Mouse (Mus musculus) heart, postnatal 10 days (tissue): ENCODE results near the gene Sh2d3c. TPM values are rescaled to one million over a fixed set of nuclear protein-coding genes. Genes with fewer than 3 reads are reported as not detected.

Experiments used
- DNase-seq, 2 experiments: peaks; one replicate each; pipeline ENCODE4 v3.0.0; 2021
- intact Hi-C: fragments of 180-260 bp; cut with DNase I; formaldehyde crosslinking; loops from one replicate; pipeline ENCODE4 v1.15.1; 2025
- microRNA-seq, 2 experiments: library from miRNA; unstranded; fragments of <30 nt; microRNA quantifications; one replicate each; pipeline ENCODE4 v1.2.0; 2022
- total RNA-seq, 2 experiments: library from RNA; stranded (reverse); gene quantifications; 2 replicates each; pipeline ENCODE4 v1.2.3; 2021

Sh2d3c gene
- total RNA-seq, 2 experiments from 2014 or later, result 45.3 to 47.1 TPM

DNA sequence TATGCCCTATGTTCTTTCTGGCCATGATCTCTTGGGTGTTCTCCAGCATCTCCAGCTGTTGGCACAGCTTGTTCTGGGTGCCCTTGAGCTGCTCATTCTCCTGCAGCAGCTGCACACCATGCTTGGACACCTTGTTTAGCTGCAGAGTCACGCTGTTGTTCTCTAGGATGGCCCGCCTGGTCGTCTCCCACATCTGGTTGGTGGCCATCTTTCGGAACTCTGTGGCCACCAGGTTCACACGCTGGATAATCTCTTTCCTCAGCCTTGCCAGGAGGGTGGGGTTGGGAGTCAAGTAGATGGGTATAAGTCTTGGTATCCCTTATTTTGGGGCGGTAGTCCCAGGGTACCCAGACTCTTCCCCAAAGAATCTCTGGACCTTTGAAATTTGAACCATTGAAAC, 58.9 kb downstream of the Sh2d3c start:
- intact Hi-C loops, result loop anchor here (1.0 to 5.0 kb wide), 2 partner anchors 78 to 148 kb away; no protein-coding TSS in a partner anchor
- no peak for DNase-seq

DNA sequence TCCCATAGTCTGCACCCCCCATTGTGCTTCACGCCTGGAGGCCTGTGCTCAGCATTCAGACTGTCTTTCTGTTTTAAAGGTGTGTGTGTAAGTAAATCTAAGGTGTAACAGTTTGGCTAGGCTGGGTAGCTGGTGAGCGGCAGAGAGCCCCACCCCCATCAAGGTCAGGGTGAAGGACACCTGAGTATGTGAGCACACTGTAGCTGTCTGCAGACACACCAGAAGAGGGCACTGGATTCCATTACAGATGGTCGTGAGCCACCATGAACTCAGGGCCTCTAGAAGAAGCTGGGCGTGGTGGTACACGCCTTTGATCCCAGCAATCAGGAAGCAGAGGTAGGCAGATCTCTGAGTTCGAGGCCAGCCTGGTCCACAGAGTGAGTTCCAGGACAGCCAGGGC, 60.9 kb downstream of the Sh2d3c start:
- intact Hi-C loops, result no loop called here
- no peak for DNase-seq

DNA sequence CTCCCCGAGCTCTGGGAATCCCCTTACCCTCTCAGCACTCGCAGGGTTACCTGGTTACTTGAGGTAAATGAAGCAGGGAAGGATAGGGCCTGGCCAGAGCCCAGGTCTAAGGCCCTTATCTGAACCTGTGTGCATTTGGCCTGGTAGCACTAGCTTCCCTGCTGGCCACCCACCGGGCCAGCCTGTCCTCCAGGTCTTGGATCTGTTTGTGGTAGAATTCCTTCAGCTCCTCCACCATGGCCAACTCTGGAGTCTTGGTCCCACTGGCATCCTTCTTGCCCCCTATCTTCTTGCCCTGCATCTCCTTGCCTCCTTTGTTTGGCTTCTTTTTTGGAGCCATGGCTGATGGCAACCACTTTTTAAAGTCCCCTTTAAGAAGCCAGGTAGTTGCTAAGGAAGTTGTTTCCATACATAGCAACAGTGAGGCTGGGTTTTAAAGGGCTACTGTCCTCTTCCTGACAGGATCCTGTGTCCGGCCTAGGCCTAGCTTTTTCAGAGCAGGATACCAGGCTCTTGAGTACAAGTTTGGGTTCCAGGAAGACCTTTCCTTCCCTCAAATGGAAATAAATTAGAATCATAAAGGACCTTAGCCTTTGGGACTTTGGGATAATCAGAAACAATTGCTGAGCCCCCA, 63.3 kb downstream of the Sh2d3c start, which contains the start of gene Cfap157:
Gene Cfap157 (minus strand): TSS at position 381 of the 634 bp plus-strand sequence.
- DNase-seq, result peak; percentile 66 to 72
- intact Hi-C loops, result no loop called here

DNA sequence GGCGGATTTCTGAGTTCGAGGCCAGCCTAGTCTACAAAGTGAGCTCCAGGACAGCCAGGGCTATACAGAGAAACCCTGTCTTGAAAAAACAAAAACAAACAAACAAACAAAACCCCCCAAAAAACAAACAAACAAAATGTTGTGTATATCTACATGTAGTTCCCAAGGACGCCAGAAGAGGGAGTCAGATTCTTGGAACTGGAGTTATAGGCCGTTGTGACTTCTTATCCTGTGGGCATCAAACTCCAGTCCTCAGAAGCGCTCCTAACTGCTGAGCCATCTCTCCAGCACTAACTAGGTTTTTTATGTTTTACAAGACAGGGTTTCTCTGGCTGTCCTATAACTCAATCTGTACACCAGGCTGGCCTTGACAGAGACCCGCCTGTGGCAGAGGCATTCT, 66.3 kb downstream of the Sh2d3c start:
- intact Hi-C loops, result no loop called here
- DNase-seq, result peak in 1 of 2 experiments; percentile 39

DNA sequence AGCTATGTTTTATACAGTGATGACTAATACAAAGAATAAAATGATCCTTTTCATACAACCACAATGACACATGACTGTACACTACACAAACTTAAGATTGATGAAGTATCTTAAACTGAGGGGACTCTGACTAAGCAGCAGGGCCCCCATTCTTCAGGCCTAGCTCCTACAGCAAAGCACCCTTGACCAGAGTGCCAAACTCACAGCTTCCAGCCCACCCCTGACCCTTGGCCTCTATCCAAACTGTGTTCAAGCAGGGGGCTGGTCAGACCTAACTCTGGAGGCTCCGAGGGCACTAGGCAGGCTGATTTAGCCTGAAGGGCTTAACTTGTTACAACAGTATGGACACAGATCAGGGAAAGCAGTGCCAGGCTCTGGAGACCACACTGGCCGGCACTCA, 67.7 kb downstream of the Sh2d3c start:
- intact Hi-C loops, result no loop called here
- no peak for DNase-seq

GRCm38 (mm10) chr2:32791297-32791696, 70.4 kb downstream of the Sh2d3c start:
- intact Hi-C loops, result loop anchor here (5.0 kb wide), 1 partner anchor 131 kb away; no protein-coding TSS in a partner anchor
- DNase-seq, result peak; percentile 67 to 68

GRCm38 (mm10) chr2:32795748-32796418, 75.0 kb downstream of the Sh2d3c start:
- DNase-seq, result no peak
- intact Hi-C loops, result no loop called here

GRCm38 (mm10) chr2:32798251-32798962, 77.6 kb downstream of the Sh2d3c start:
- intact Hi-C loops, result no loop called here
- no peak for DNase-seq

Small RNA genes within 50 kb of the gene (microRNA-seq; reads per million reads assigned to microRNA genes)
- gene Gm47291 (0 reads per million in 2 experiments), gene Mir2861 (0 reads per million in 2 experiments), gene Mir3960 (0 to 0.24 reads per million in 2 experiments), gene Mir8093 (0.24 to 0.70 reads per million in 2 experiments)

Other genes with a start within 250 kb of the Sh2d3c start
- gene Fam102a, start 185.7 kb upstream of the Sh2d3c start, total RNA-seq, result 10 to 100 TPM in 1 of 2 experiments, 1 to 10 TPM in 1; 9.7 to 13.0 TPM
- 10 to 100 TPM; 31.2 to 32.6 TPM for gene Dpm2, start 150.2 kb upstream of the Sh2d3c start, total RNA-seq
- gene Pip5kl1, start 146.3 kb upstream of the Sh2d3c start, total RNA-seq, result not detected
- gene 9430097D07Rik, start 145.4 kb upstream of the Sh2d3c start, total RNA-seq, result not detected
- gene St6galnac4, start 134.0 kb upstream of the Sh2d3c start, total RNA-seq, result 10 to 100 TPM; 29.3 to 31.8 TPM
- 100 to 1,000 TPM in 1 of 2 experiments, 10 to 100 TPM in 1; 87.9 to 103 TPM for gene St6galnac6, start 121.3 kb upstream of the Sh2d3c start, total RNA-seq
- 100 to 1,000 TPM; 522 to 538 TPM for gene Ak1, start 99.3 kb upstream of the Sh2d3c start, total RNA-seq
- 100 to 1,000 TPM; 152 to 166 TPM for gene Eng, start 74.5 kb upstream of the Sh2d3c start, total RNA-seq
- 10 to 100 TPM in 1 of 2 experiments, 1 to 10 TPM in 1; 9.9 to 11.7 TPM for gene Fpgs, start 16.9 kb upstream of the Sh2d3c start, total RNA-seq
- 10 to 100 TPM; 35.4 to 37.6 TPM for gene Cdk9, start 8.0 kb upstream of the Sh2d3c start, total RNA-seq
- gene 6330409D20Rik, start 20.0 kb downstream of the Sh2d3c start, total RNA-seq, result not detected
- 10 to 100 TPM; 14.4 to 16.4 TPM for gene Tor2a, start 36.2 kb downstream of the Sh2d3c start, total RNA-seq
- gene Ttc16, start 54.6 kb downstream of the Sh2d3c start, total RNA-seq, result not detected
- gene Ptrh1, start 54.7 kb downstream of the Sh2d3c start, total RNA-seq, result 1 to 10 TPM; 1.7 to 3.3 TPM
- gene Cfap157, start 63.4 kb downstream of the Sh2d3c start, total RNA-seq, result under 1 TPM in 1 of 2 experiments, not detected in 1; 0.14 TPM
- 10 to 100 TPM; 25.4 to 25.7 TPM for gene Stxbp1, start 126.2 kb downstream of the Sh2d3c start, total RNA-seq
- 10 to 100 TPM; 40.4 to 46.2 TPM for gene Fam129b, start 155.1 kb downstream of the Sh2d3c start, total RNA-seq
- gene Rpl12, start 240.5 kb downstream of the Sh2d3c start, total RNA-seq, result 100 to 1,000 TPM in 1 of 2 experiments, 10 to 100 TPM in 1; 94.4 to 121 TPM
- 10 to 100 TPM; 10.7 to 16.2 TPM for gene Lrsam1, start 240.6 kb downstream of the Sh2d3c start, total RNA-seq